Mouse (Mus musculus) hindbrain, embryonic 10.5 days (tissue): ENCODE results near the gene Ajap1. TPM values are rescaled to one million over a fixed set of nuclear protein-coding genes. Genes with fewer than 3 reads are reported as not detected.

Experiments
- DNase-seq: peaks from one replicate; pipeline ENCODE4 v3.0.0-alpha.2; 2017; ENCODE audit warnings: low spot score
- H3K27ac ChIP-seq: fragments of 300-500 bp; sonication (generic); 2 replicates; pipeline ENCODE4 v1.5.1; 2016; ENCODE audit warnings: mild to moderate bottlenecking, moderate library complexity
- H3K27me3 ChIP-seq: fragments of 300-500 bp; sonication (generic); 2 replicates; pipeline ENCODE4 v1.6.1; 2016; ENCODE audit warnings: mild to moderate bottlenecking; ENCODE audit not compliant: poor library complexity, insufficient read depth, severe bottlenecking
- H3K36me3 ChIP-seq: fragments of 300-500 bp; sonication (generic); 2 replicates; pipeline ENCODE4 v1.6.1; 2016; ENCODE audit warnings: mild to moderate bottlenecking, moderate library complexity
- H3K4me1 ChIP-seq: fragments of 300-500 bp; sonication (generic); replicated peaks from 2 replicates; pipeline ENCODE4 v1.6.1; 2016; ENCODE audit warnings: mild to moderate bottlenecking
- H3K4me3 ChIP-seq: fragments of 300-500 bp; sonication (generic); 2 replicates; pipeline ENCODE4 v1.5.1; 2016; ENCODE audit warnings: mild to moderate bottlenecking, moderate library complexity
- H3K9me3 ChIP-seq: fragments of 300-500 bp; sonication (generic); 2 replicates; pipeline ENCODE4 v1.6.1; 2016; ENCODE audit warnings: mild to moderate bottlenecking, moderate library complexity
- WGBS: fragments of 180-500 bp; shearing (Covaris S2); methylation state at CpG from one replicate; pipeline ENCODE4 v1.1.7; 2016; 5-methylcytosine and 5-hydroxymethylcytosine counted together
- polyA plus RNA-seq: library from polyadenylated mRNA; unstranded; fragments of >200 nt; fragmentation: Nextera tagmentation; extraction: Ambion mirVana; gene quantifications from 2 replicates; pipeline ENCODE4 v1.2.1, GENCODE M21; 2016

The Ajap1 gene
- polyA plus RNA-seq, 1 experiment from 2014 or later = 3.5 TPM

DNA sequence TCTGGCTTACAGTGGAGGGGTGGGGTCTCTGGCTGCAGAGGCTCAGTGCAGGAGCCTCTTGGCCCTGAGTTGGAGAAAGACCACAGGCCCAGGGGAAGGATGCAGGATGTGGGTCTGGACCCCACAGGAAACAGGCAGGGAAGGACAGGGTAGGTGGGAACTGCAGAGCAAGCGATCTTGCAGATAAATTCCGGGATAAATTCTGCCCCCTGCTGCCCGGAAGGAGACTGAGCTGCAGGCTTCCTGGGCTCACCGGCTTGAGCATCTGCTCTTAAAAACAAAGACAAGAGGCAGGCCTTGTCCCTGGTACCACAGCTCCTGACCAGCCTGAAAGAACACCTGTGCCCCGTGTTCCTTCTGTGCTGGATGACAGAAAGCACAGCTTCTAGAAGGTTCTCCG is 104.6 kb downstream of the Ajap1 start:
- Histone ChIP-seq H3K4me1 (peaks cover 29% of the 10 kb centered on the region), H3K36me3 (peaks cover 5% of the 10 kb centered on the region), H3K27me3 (no peaks in the 10 kb centered on the region), H3K27ac (peak overlapping the region; percentile 41), H3K4me3 (no peak overlapping the region), H3K9me3 (peaks cover 5% of the 10 kb centered on the region)
- DNase-seq = peak; percentile 63
- 21% methylated on average over 6 of the region's 6 CpGs for WGBS

DNA sequence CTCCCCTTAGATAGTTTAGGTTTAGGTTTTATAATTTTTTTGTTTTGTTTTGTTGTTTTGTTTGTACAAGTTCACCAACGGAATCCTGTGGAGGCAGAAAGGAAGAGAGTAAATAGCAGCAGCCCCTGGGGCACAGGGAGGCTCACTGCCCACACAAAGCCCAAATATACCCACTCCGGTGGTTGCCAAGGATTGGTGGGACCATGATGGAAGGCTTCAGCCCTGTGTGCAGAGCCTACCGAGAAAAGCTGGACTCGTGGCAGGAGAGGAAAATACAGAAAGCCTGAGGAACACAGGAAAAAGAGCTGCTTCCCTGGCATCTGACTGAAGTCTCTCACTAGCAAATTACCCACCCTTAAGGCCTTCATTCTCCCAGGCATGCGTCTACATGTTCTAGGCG is 108.4 kb downstream of the Ajap1 start:
- H3K36me3 ChIP-seq = no peaks in the 10 kb centered on the region
- 0 out of 2 replicates have a peak overlapping the region, but pooled peaks have one; percentile 3 for H3K27ac ChIP-seq
- H3K4me3 ChIP-seq = no peak overlapping the region
- peaks cover 15% of the 10 kb centered on the region for H3K4me1 ChIP-seq
- WGBS = 85% methylated on average over 6 of the region's 6 CpGs
- H3K9me3 ChIP-seq = no peaks in the 10 kb centered on the region
- no peak for DNase-seq
- no peaks in the 10 kb centered on the region for H3K27me3 ChIP-seq

DNA sequence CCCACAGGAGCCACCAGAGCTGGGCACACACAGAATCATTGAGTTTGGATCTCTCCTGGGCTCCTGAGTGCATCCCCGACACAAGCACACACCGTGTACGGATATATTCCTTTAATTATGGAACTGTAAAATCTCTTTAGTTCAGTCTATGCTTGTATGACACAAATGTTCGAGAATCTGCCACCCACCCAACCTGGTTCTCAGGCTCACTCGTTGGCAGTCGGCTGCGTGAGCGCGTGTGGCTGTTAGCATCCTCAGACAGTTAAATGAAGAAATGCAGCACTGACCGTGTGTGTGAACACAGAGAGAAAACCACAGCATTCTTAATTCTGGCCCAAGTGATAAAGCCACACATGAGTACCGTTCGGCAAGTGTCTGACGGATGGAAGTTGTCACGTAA is 109.5 kb downstream of the Ajap1 start:
- Histone ChIP-seq H3K27ac (no peak overlapping the region), H3K4me3 (no peak overlapping the region), H3K36me3 (no peaks in the 10 kb centered on the region), H3K9me3 (no peaks in the 10 kb centered on the region), H3K27me3 (no peaks in the 10 kb centered on the region), H3K4me1 (peaks cover 12% of the 10 kb centered on the region)
- WGBS = 92% methylated on average over 14 of the region's 14 CpGs
- DNase-seq = no peak

DNA sequence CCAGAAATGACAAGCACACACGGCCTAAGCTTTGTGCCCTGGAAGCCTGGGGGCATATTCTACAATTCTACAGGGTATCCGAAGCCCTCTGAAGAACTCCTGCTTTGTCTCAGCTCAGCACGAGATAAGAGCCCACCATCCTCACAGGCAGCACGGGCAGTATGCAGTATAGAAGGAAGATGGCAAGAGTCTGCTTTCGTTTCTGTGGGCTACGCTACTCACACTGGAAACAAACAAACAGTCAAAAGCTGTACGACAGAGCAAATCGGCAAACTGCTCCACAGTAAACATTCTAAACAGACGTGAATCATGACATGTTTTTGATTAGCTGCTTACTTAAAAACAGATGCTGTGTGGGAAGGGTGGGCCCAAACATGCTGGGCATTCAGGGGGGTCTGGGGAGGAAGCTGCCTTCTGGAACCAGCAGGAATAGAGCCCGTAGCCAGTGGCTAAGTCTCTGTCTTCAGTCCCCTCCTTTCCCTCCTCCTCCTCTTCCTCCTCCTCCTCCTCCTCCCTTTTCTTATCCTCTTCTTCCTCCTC is 113.9 kb downstream of the Ajap1 start:
- H3K36me3 ChIP-seq = no peaks in the 10 kb centered on the region
- H3K9me3 ChIP-seq = no peaks in the 10 kb centered on the region
- H3K27ac ChIP-seq = no peak overlapping the region
- 63% methylated on average over 10 of the region's 10 CpGs for WGBS
- no peaks in the 10 kb centered on the region for H3K27me3 ChIP-seq
- no peak overlapping the region for H3K4me3 ChIP-seq
- H3K4me1 ChIP-seq = no peaks in the 10 kb centered on the region
- no peak for DNase-seq

DNA sequence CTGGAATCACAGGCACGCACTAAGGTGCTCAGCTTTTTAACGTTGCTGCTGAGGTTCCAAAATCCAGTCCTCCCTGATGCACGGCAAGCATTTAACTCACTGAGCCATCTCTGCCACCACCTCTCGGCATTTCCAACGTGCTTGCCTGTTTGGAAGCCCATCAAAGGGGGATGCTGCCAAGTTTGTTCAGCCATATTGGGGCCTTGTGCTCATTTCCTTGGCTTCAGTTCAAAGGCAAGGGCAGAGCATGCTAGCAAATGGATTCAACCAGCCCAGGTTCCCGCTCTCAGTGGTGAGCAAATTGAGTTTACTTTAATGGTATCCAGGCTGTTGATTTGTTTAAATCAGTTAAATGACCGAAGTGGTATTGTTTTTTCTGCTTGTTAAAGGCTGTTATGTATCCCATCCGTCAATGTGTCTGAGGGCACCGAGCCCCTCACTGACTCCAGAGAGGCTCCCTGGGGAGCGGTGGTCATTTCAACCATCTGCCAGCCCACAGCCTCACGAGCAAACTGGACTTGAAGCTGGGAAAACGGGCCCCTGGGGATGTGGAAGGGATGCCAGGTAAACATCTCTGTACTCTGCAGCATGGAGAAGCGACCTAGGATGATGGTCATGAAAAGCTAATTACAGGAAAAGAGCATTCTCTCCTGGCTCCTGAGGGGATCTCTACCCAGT is 121.6 kb downstream of the Ajap1 start:
- H3K4me1 ChIP-seq = peaks cover 24% of the 10 kb centered on the region; the same call in 1 of the 2 replicates
- peak; percentile 25 for DNase-seq
- no peaks in the 10 kb centered on the region for H3K27me3 ChIP-seq
- no peak overlapping the region for H3K4me3 ChIP-seq
- 66% methylated on average over 13 of the region's 13 CpGs for WGBS
- H3K9me3 ChIP-seq = no peaks in the 10 kb centered on the region
- H3K36me3 ChIP-seq = no peaks in the 10 kb centered on the region
- no peak overlapping the region for H3K27ac ChIP-seq

DNA sequence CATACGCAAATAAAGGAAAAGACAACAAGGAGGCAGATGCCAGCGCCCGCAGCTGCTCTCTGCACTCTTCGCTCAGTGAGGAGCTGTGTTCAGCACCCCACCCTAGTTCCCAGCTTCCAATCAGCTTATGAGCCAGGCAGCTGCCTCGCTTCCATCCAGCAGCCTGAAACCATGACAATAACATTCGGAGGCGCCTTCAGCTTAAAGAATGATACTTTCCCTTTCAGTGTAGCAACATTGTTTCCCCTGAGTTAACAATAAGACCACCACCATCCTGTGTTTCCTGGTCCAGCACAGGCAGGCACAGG is 124.4 kb downstream of the Ajap1 start:
- H3K27ac ChIP-seq = no peak overlapping the region
- 62% methylated on average over 7 of the region's 7 CpGs for WGBS
- no peak for DNase-seq
- peaks cover 24% of the 10 kb centered on the region; the same call in 1 of the 2 replicates for H3K4me1 ChIP-seq
- H3K27me3 ChIP-seq = no peaks in the 10 kb centered on the region
- H3K36me3 ChIP-seq = no peaks in the 10 kb centered on the region
- H3K4me3 ChIP-seq = no peak overlapping the region
- no peaks in the 10 kb centered on the region for H3K9me3 ChIP-seq

DNA sequence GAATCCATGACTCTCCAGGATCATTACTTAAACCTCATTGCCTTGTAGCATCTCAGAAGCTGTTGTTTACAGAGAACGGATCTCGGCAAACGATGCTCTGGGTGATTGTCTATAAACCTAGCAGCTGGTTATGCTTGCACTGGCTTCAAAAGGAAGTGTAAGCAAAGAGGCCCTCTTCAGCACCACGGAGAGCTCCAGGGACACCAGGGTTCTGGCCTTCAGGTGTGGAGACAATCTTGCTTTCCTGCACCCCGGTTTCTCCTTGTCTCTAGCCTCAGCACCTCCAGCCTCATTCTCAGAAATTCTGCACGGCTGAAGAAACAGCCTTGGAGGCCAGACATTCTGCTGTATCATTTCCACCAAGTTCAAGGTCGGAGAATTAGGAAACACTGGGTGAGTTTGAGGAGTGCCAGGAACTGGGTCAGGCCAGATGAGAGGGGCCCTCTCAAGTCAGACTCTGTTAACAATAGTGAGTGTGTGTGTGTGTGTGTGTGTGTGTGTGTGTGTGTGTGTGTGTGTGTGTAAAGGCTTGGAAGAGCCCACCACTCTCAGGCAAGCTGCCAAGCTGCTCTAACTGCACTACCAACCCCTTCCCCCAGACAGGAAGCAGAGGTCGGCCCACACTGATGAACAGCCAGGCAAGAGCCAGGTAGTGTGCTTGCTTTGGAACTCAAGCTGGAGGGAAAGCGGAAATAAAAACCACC is 124.9 kb downstream of the Ajap1 start:
- Histone ChIP-seq H3K27ac (no peak overlapping the region), H3K9me3 (no peaks in the 10 kb centered on the region), H3K27me3 (no peaks in the 10 kb centered on the region), H3K4me3 (no peak overlapping the region), H3K36me3 (no peaks in the 10 kb centered on the region), H3K4me1 (peaks cover 24% of the 10 kb centered on the region; the same call in 1 of the 2 replicates)
- 61% methylated on average over 9 of the region's 9 CpGs for WGBS
- peak; percentile 51 for DNase-seq

DNA sequence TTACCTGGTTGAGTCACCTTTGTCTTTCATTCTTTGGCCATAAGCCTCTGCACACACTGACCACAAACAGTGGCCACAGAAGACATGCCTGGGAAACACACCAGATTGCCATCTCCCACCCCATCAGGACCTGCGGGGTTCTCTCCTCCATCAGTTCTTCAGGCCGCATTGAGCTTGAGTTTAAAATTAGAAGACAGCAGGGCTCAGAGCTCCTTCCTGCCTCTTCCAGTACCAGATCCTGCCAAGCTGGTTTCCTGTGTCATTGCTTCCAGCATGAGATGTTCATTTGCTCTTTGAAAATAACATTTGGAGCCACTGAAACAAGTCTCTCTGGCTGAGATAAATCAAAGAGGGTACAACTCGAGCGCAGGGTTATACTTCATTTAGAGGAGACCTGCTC is 126.4 kb downstream of the Ajap1 start:
- no peak for DNase-seq
- Histone ChIP-seq H3K27me3 (no peaks in the 10 kb centered on the region), H3K36me3 (no peaks in the 10 kb centered on the region), H3K4me1 (peaks cover 17% of the 10 kb centered on the region; the same call in 1 of the 2 replicates), H3K27ac (no peak overlapping the region), H3K9me3 (no peaks in the 10 kb centered on the region), H3K4me3 (no peak overlapping the region)
- 90% methylated on average over 4 of the region's 4 CpGs for whole genome bisulfite sequencing

DNA sequence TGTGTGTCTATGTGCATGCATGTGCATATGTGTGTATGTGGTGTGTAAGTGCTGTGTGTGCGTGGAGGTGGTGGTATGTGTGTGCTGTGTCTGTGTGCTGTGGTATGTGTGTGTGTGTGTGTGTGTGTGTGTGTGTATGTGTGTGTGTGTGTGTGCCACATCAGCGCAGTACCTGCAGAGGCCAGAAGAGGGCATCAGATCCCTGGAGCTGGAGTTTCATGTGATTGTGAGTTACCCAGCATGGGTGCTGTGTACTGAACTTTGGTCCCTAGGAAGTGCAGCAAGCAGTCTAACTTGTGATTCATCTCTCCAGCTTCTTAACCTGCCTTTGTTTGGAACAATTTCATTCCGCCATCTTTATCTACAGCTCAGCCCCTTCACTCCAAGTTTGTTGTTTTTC is 137.6 kb downstream of the Ajap1 start:
- Histone ChIP-seq H3K27me3 (no peaks in the 10 kb centered on the region), H3K4me1 (peaks cover 7% of the 10 kb centered on the region; the same call in 1 of the 2 replicates), H3K27ac (no peak overlapping the region), H3K4me3 (no peak overlapping the region), H3K9me3 (peaks cover 4% of the 10 kb centered on the region; the same call in 1 of the 2 replicates), H3K36me3 (no peaks in the 10 kb centered on the region)
- no peak for DNase-seq
- 97% methylated on average over 3 of the region's 3 CpGs for WGBS

DNA sequence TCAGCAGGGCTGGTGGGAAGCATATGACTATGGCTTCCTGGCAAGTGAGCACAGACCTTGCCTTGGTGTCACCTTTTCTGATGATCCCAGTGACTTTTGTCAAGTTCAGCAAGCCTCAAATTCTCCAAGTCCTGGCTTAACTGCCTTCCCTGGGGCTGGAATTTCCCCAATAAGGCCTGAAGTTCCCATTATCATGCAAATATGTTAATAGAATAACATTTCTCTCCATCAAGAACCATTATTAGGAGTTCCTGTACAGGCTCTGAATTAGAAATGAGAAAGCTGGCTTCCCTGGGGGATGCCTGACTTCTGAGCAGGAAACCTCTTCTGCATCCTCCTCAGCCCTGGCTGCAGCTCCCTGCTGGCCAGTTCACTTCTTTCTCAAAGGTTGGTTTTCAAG is 141.7 kb downstream of the Ajap1 start:
- Histone ChIP-seq H3K27ac (no peak overlapping the region), H3K4me3 (no peak overlapping the region), H3K4me1 (peaks cover 7% of the 10 kb centered on the region; the same call in 1 of the 2 replicates), H3K27me3 (no peaks in the 10 kb centered on the region), H3K9me3 (peaks cover 4% of the 10 kb centered on the region; the same call in 1 of the 2 replicates), H3K36me3 (no peaks in the 10 kb centered on the region)
- DNase-seq = no peak

DNA sequence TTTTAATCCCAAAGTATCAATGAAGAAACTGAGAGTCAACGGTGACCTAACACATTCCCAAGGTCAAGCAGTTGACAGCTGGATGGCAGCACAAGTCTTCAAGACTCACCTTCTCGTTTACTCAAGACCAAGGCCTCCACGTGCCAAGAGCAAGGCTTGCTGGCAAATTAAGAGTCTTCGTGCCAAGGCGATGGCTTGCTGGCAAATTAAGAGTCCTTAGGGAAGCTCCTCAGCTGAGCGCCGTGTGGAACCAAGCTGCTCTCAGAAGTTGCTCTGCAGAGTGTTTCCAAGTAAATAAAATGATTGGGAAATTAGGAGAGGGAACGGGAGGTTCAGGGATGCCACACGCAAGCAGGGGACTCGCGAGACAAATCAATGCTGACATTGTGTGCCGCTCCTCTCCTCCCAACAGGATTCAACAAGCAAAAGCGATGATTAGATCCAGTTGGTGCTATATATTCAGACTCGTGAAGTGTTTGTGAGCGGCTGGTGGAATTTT is 147.3 kb downstream of the Ajap1 start:
- H3K4me3 ChIP-seq = no peak overlapping the region
- H3K27ac ChIP-seq = no peak overlapping the region
- 86% methylated on average over 15 of the region's 15 CpGs for WGBS
- H3K9me3 ChIP-seq = no peaks in the 10 kb centered on the region
- no peaks in the 10 kb centered on the region for H3K36me3 ChIP-seq
- H3K4me1 ChIP-seq = no peaks in the 10 kb centered on the region
- no peak for DNase-seq
- H3K27me3 ChIP-seq = no peaks in the 10 kb centered on the region

DNA sequence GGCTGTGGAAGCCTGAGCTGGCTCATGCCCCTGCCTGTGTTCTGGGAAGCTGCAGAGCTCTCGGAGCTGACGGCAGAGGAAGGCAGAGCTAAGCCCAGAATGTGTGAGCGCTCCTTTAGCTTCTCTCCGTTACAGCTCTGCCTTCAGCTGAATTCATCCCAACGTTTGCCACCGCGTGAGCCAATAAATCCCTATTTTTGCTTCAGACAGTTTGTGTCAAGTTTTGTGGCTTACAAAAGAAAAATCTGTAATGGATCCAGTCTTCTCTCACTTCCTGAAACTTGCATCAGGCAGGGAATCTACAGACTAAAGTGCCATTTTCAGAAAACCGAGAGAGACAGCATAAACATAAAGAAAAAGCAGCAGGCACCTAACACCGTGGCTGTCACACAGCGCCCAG is 154.8 kb downstream of the Ajap1 start:
- Histone ChIP-seq H3K27me3 (no peaks in the 10 kb centered on the region), H3K4me1 (peaks cover 19% of the 10 kb centered on the region), H3K4me3 (no peak overlapping the region), H3K9me3 (no peaks in the 10 kb centered on the region), H3K36me3 (no peaks in the 10 kb centered on the region), H3K27ac (no peak overlapping the region)
- 85% methylated on average over 10 of the region's 10 CpGs for WGBS
- DNase-seq = no peak
